Mouse (Mus musculus) lung, postnatal 0 days (tissue): Measurements from ENCODE around the gene Pbx1. TPM values are rescaled to one million over a fixed set of nuclear protein-coding genes. Genes with fewer than 3 reads are reported as not detected.

Experiments used
- ATAC-seq: fragments of 200-750 bp; cut with Nextera tagmentation; 2 replicates; pipeline ENCODE4 v1.8.0; 2017; ENCODE audit warnings: moderate library complexity
- DNase-seq: peaks from one replicate; pipeline ENCODE4 v3.0.0-alpha.2; 2016; ENCODE audit warnings: low spot score
- H3K27ac ChIP-seq: fragments of 300-500 bp; sonication (generic); 2 replicates; pipeline ENCODE4 v1.5.1; 2014; ENCODE audit warnings: antibody characterized with exemption, mild to moderate bottlenecking, low read length, mixed read lengths
- H3K27me3 ChIP-seq: fragments of 300-500 bp; sonication (generic); replicated peaks from 2 replicates; pipeline ENCODE4 v1.6.1; 2014; ENCODE audit warnings: low read length, mixed read lengths; ENCODE audit not compliant: insufficient read depth
- H3K36me3 ChIP-seq: fragments of 300-500 bp; sonication (generic); 2 replicates; pipeline ENCODE4 v1.6.1; 2014; ENCODE audit warnings: low read length, mixed read lengths; ENCODE audit not compliant: insufficient read depth
- H3K4me1 ChIP-seq: fragments of 300-500 bp; sonication (generic); 2 replicates; pipeline ENCODE4 v1.6.1; 2014; ENCODE audit warnings: antibody characterized with exemption, low read depth, low read length, mixed read lengths; ENCODE audit not compliant: insufficient read depth
- H3K4me2 ChIP-seq: fragments of 300-500 bp; sonication (generic); replicated peaks from 2 replicates; pipeline ENCODE4 v1.6.1; 2014; ENCODE audit warnings: low read depth, mild to moderate bottlenecking, low read length, moderate library complexity, mixed read lengths
- H3K4me3 ChIP-seq: fragments of 300-500 bp; sonication (generic); 2 replicates; pipeline ENCODE4 v1.5.1; 2014; ENCODE audit warnings: low read depth, low read length
- H3K9ac ChIP-seq: fragments of 300-500 bp; sonication (generic); replicated peaks from 2 replicates; pipeline ENCODE4 v1.6.1; 2014; ENCODE audit warnings: low read depth, mild to moderate bottlenecking
- H3K9me3 ChIP-seq: fragments of 300-500 bp; sonication (generic); 2 replicates; pipeline ENCODE4 v1.6.1; 2016; ENCODE audit warnings: low read length, mixed read lengths
- CTCF ChIP-seq: IDR thresholded peaks from 2 replicates; pipeline ENCODE4 v1.5.1; 2016; ENCODE audit warnings: antibody characterized with exemption, mild to moderate bottlenecking
- EP300 ChIP-seq: IDR thresholded peaks from 2 replicates; pipeline ENCODE4 v1.6.1; 2016; ENCODE audit warnings: antibody characterized with exemption, mild to moderate bottlenecking, control low read depth
- WGBS: fragments of 180-500 bp; shearing (Covaris S2); extraction: QIAGEN DNeasy Blood & Tissue Kit; methylation state at CpG from one replicate; pipeline ENCODE4 v1.1.7; 2014; 5-methylcytosine and 5-hydroxymethylcytosine counted together
- polyA plus RNA-seq: library from polyadenylated mRNA; unstranded; fragments of >200 nt; fragmentation: Nextera tagmentation; extraction: Ambion mirVana; gene quantifications from 2 replicates; pipeline ENCODE4 v1.2.1, GENCODE M21; 2015

The Pbx1 gene
- polyA plus RNA-seq, 1 experiment from 2014 or later = 23.9 TPM

DNA sequence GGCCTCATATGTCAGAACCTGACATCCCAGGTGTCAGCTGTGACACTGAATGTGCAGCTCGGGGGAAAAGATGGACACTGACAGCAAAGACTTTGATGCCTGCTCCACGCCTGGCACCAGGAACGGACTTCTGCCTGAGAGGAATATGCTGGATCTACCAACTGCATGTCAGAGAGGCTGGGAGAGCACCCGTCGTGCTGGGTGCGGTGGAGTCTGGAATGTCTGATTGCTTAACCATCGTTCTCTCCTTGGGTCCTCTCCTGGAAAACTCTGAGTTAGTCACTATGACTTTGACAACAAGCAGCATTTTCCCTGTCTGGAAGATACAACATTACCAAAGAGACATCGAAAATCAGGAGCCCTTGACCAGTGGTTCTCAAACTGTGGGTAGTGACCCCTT lies 322.3 kb downstream of the Pbx1 start:
- H3K27me3 ChIP-seq = no peaks in the 10 kb centered on the region
- H3K4me2 ChIP-seq = no peak overlapping the region
- H3K9me3 ChIP-seq = no peaks in the 10 kb centered on the region
- DNase-seq = no peak
- no peak overlapping the region for H3K9ac ChIP-seq
- H3K27ac ChIP-seq = no peak overlapping the region
- 56% methylated on average over 8 of the region's 8 CpGs for WGBS
- no peaks in the 10 kb centered on the region for H3K36me3 ChIP-seq
- H3K4me3 ChIP-seq = no peak overlapping the region
- no peak for TF ChIP-seq CTCF
- no peak for TF ChIP-seq EP300
- H3K4me1 ChIP-seq = no peaks in the 10 kb centered on the region
- ATAC-seq = no peak

DNA sequence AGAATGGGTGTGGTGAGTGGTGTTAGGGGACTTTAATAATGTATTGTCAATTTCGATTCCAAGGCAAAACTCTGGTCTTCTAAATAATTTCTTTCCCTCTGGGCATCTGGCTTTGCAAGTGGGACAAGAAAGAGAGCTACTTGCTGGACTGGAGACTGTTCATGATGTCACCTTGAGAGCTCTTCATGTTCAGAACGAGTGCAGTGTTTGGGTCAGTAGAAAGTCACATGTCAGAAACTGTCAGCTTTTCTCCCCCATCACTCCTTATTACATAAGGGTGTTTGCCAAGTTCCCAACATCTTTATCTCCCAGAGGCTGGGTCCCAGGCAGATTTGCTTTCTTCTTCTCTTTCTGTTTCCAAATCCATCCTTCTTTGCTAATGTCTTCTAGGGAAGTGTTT lies 328.2 kb downstream of the Pbx1 start:
- no peaks in the 10 kb centered on the region for H3K9me3 ChIP-seq
- ATAC-seq (no peak), DNase-seq (peak; percentile 31)
- H3K27me3 ChIP-seq = no peaks in the 10 kb centered on the region
- H3K27ac ChIP-seq = no peak overlapping the region
- no peak overlapping the region for H3K4me3 ChIP-seq
- TF ChIP-seq CTCF (no peak), EP300 (no peak)
- H3K4me1 ChIP-seq = no peaks in the 10 kb centered on the region
- H3K36me3 ChIP-seq = no peaks in the 10 kb centered on the region
- H3K4me2 ChIP-seq = no peak overlapping the region
- WGBS = 31% methylated on average over 2 of the region's 2 CpGs
- H3K9ac ChIP-seq = no peak overlapping the region

DNA sequence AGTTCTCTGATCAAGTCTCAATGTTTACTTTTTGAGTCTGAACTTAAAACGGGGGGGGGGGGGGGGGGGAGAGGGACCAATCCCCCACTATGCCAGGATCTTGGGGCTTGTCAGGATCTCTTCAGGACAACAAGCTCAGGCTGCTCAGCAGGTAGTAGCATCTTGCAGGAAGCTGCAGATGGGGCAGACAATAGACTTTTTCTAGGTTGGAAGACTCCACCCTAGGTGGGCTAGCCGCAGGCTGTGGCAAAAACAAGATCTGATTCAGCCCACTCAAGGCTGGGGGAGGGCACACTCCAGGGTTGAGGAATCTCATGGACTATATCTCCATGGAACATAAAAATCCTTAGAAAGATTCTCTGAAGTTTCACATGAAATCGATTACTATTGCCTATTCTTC lies 330.6 kb downstream of the Pbx1 start:
- no peak for DNase-seq
- no peak for TF ChIP-seq EP300
- TF ChIP-seq CTCF = no peak
- WGBS = 68% methylated on average over 3 of the region's 3 CpGs

DNA sequence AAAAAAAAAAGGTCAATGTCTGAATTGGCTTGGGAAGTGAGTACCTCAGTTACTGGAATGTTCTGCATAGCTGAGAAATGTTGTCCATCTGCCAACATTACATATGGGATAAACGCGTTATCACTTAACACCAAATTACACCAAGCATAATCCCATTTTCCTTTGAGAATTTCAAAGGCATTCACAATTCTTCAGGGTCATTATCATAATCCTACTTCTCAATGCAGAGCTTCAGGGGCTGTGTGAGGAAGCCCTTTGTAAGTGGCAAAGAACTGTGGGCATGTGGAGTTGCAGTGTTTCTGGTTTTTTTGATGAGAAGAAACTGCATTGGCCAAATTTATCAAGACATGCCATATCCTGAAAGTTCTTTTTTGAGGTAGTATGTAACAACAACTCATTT lies 333.3 kb downstream of the Pbx1 start:
- Histone ChIP-seq H3K4me1 (no peaks in the 10 kb centered on the region), H3K27me3 (no peaks in the 10 kb centered on the region), H3K9me3 (no peaks in the 10 kb centered on the region), H3K4me2 (no peak overlapping the region), H3K36me3 (no peaks in the 10 kb centered on the region), H3K4me3 (no peak overlapping the region), H3K27ac (no peak overlapping the region), H3K9ac (no peak overlapping the region)
- TF ChIP-seq EP300 (no peak), CTCF (no peak)
- DNase-seq (no peak), ATAC-seq (no peak)
- 91% methylated on average over 2 of the region's 2 CpGs for WGBS

More for the DNA sequence above, 330.6 kb downstream of the Pbx1 start:
- Histone ChIP-seq H3K27ac (no peak overlapping the region), H3K4me1 (no peaks in the 10 kb centered on the region), H3K9me3 (no peaks in the 10 kb centered on the region), H3K27me3 (no peaks in the 10 kb centered on the region), H3K4me3 (no peak overlapping the region), H3K4me2 (no peak overlapping the region), H3K9ac (no peak overlapping the region), H3K36me3 (no peaks in the 10 kb centered on the region)
- ATAC-seq = no peak

- no peak for DNase-seq
- no peaks in the 10 kb centered on the region for H3K36me3 ChIP-seq
- no peak overlapping the region for H3K27ac ChIP-seq
- H3K9me3 ChIP-seq = no peaks in the 10 kb centered on the region
- H3K27me3 ChIP-seq = no peaks in the 10 kb centered on the region
- no peak overlapping the region for H3K9ac ChIP-seq
- H3K4me1 ChIP-seq = no peaks in the 10 kb centered on the region
- ATAC-seq = no peak
- WGBS = 39% methylated on average over 4 of the region's 4 CpGs
- no peak for TF ChIP-seq EP300
- no peak for TF ChIP-seq CTCF
- H3K4me3 ChIP-seq = no peak overlapping the region
- no peak overlapping the region for H3K4me2 ChIP-seq
Observed at GRCm38 (mm10) chr1:168094671-168095070, 337.4 kb downstream of the Pbx1 start.

DNA sequence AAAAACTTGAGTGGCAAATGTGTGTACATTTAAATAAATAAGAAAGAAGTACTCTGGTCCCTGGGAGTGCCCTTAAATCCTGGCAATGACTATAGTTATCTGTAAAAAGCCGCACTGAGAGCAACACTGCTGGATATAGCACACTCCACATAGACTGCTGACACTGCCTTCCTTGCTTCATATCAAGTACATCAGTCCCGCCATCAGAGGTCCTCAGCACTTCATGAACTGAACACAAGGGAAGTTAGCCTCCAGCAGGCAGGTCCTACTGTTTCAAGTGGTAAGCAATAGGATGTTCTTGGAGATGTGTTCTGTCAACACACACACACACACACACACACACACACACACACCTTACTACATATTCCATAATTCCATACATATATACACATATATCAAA lies 339.0 kb downstream of the Pbx1 start:
- H3K9ac ChIP-seq = no peak overlapping the region
- no peaks in the 10 kb centered on the region for H3K36me3 ChIP-seq
- H3K9me3 ChIP-seq = no peaks in the 10 kb centered on the region
- H3K4me1 ChIP-seq = no peaks in the 10 kb centered on the region
- H3K27me3 ChIP-seq = no peaks in the 10 kb centered on the region
- no peak overlapping the region for H3K4me2 ChIP-seq
- DNase-seq = peak; percentile 73
- TF ChIP-seq EP300 (no peak), CTCF (peak; percentile 73)
- H3K27ac ChIP-seq = no peak overlapping the region
- 54% methylated on average over 2 of the region's 2 CpGs for WGBS
- H3K4me3 ChIP-seq = no peak overlapping the region
- peak; percentile 62 for ATAC-seq

DNA sequence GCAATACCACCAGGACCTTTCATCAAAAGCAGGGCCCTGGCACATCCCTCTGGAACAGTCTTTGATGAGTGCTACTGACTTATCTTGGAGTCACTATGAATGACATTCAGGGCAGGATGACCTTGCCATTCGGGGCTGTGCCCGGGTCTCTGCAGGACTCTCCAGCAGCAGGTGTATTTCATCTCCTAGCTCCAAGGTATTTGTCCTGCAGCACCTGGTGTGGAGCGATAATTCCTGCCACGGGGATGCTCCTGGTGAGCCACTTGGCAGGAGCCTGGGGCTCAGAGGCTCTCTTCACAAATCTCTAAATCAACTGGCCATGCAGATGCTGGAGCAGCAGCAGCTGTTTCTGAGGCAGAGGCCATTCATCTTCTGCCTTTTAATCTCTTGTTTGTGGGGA lies 340.4 kb downstream of the Pbx1 start:
- Histone ChIP-seq H3K27ac (no peak overlapping the region), H3K4me3 (no peak overlapping the region), H3K9ac (no peak overlapping the region), H3K4me1 (no peaks in the 10 kb centered on the region), H3K4me2 (no peak overlapping the region), H3K27me3 (no peaks in the 10 kb centered on the region), H3K9me3 (no peaks in the 10 kb centered on the region), H3K36me3 (no peaks in the 10 kb centered on the region)
- DNase-seq = no peak
- 57% methylated on average over 4 of the region's 4 CpGs for WGBS
- ATAC-seq = no peak
- TF ChIP-seq EP300 (no peak), CTCF (no peak)
